Mouse (Mus musculus) testis, adult 10 weeks (tissue): ENCODE data around the gene Homez. TPM values are rescaled to one million over a fixed set of nuclear protein-coding genes. Genes with fewer than 3 reads are reported as not detected.

Source experiments
- polyA plus RNA-seq: library from polyadenylated mRNA; stranded (reverse); fragments of 350-450 nt; fragmentation: Illumina TruSeq; extraction: RNeasy Lipid Tissue Mini Kit (QIAGEN cat#74804); gene quantifications from one replicate; pipeline ENCODE4 v1.2.3, GENCODE M21; 2014; ENCODE audit warnings: low read depth, low replicate concordance

Gene Homez
- polyA plus RNA-seq, result 65.4 TPM

DNA sequence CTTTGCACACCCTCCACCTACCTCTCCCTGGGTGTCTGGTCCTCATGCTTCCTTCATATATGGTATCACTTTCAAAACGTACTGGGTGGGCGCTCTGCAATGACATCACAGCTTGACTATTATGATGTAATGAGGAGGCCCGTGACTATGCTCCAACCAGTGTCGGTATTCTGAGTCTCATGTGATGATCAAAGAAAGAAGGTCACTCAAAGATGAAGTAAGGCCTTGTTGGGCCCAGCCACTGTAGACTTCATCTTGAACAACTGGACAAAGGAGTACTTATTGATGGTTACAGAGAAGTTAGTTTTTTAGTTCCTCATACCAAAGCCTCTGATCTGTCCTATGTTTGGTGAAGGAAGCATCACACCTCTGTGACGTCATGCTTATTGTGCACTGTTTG, at the start of gene Homez:
TSS of gene Homez (minus strand) at position 101 of the 400 bp plus-strand sequence.

GRCm38 (mm10) chr14:54912886-54913285, 42.1 kb upstream of the Homez start, which contains the start of gene Slc22a17:
TSS of gene Slc22a17 (minus strand) at chr14:54913132.

GRCm38 (mm10) chr14:54892200-54892599, 21.4 kb upstream of the Homez start, which contains the start of gene Pabpn1:
TSS of gene Pabpn1 (plus strand) at chr14:54892500.

DNA sequence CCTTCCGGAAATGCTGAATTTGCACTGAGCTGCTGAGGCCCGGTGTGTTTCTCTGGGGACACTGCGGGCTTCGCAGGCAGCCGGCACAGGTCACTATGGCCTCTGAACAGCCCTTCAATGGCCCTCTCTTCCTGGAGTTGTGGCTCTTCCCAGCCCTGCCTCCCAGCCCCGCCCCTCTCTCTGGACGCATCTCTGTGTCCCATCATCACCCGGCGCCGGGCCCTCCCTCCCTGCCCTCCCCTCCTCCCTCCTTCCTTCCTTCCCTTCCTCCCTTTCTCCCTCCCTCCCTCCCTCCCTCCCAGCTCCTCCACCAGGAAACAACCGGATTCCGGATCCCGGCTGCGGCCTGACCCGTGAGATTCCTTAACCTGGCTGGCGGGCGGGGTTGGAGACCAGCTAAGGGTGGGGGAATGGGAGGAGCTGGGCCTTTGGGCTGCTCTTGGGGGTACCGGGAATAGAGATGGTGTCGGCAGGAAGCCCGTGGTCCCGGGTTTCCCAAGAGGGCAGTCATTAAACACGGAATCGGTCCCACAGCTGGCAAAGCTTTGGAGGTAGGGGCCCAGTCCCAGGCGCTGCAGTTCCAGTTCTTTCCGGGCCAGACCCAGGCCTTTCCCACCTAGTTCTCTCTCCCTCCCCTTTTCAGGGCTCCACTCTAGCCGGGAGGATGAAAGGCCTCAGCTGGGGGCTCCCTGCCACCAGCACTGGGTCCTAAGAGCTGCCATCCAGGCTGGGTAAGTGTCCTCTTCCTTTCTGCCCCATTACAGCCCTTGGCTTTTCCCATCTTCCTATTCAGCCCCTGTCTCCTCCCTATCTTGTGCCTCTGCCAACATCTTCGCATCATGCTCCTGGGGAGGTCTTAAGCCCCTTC, 12.6 kb upstream of the Homez start, which contains the start of the genes Bcl2l2 and Gm20521:
TSS of gene Bcl2l2 (plus strand) at position 224 of the 868 bp plus-strand sequence.
TSS of gene Gm20521 (plus strand) at position 288 of the 868 bp plus-strand sequence.

DNA sequence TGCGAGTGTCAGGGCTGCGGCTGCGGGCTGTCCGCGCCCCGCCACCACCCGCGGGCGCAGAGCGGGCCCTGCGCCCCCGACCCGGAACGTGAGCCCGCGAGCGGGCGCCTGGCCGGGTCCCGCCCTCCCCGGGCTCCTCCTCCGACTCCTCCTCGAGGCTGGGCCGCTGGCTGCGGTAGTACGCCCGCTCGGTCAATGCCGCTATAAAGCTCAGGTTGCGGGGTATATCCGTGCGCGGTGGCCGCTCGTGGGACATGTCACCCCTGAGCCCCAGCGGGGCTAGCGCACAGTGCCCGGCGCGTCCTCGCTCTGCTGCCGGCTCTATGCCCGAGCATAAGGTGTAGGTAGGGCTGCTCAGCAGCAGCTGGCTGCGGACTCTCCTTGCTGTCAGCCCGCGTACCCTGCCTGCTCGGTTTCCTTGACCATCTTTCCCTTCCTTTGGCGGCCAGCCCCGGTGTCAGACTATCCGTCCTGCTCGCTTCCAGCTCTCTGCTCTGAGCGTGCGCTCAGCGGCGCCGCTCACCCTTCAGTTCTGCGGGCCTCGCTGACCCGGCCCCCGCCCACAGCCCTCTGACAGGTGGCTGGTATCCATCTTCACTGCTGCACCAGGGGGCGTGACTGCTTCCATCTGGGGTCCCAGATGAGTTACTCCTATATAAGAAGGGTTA, 6.4 kb upstream of the Homez start, which contains the start of gene Ppp1r3e:
TSS of gene Ppp1r3e (minus strand) at position 503 of the 668 bp plus-strand sequence.

GRCm38 (mm10) chr14:54813991-54814390, 56.8 kb downstream of the Homez start, which contains the start of gene Rnf212b:
TSS of gene Rnf212b (plus strand) at chr14:54814141.

Other genes with a start within 250 kb of the Homez start
- not detected for gene Psmb11, start 249.5 kb downstream of the Homez start, polyA plus RNA-seq
- gene Gm17606, start 230.0 kb downstream of the Homez start, polyA plus RNA-seq, result not detected
- gene Cdh24, start 229.6 kb downstream of the Homez start, polyA plus RNA-seq, result 1.3 TPM
- 10.9 TPM for gene 1700123O20Rik, start 184.7 kb downstream of the Homez start, polyA plus RNA-seq
- gene Acin1, start 184.0 kb downstream of the Homez start, polyA plus RNA-seq, result 219 TPM
- not detected for gene Gm29776, start 172.1 kb downstream of the Homez start, polyA plus RNA-seq
- gene Cebpe, start 158.8 kb downstream of the Homez start, polyA plus RNA-seq, result not detected
- 8.5 TPM for gene Slc7a8, start 89.0 kb downstream of the Homez start, polyA plus RNA-seq
- 12.4 TPM for gene Rnf212b, start 56.8 kb downstream of the Homez start, polyA plus RNA-seq
- 3.7 TPM for gene Ppp1r3e, start 6.6 kb upstream of the Homez start, polyA plus RNA-seq
- gene Bcl2l2, start 12.4 kb upstream of the Homez start, polyA plus RNA-seq, result 9.3 TPM
- gene Gm20521, start 12.5 kb upstream of the Homez start, polyA plus RNA-seq, result not detected
- gene Pabpn1, start 21.5 kb upstream of the Homez start, polyA plus RNA-seq, result 155 TPM
- gene Slc22a17, start 42.2 kb upstream of the Homez start, polyA plus RNA-seq, result 0.43 TPM
- gene Efs, start 55.2 kb upstream of the Homez start, polyA plus RNA-seq, result not detected
- gene Il25, start 61.7 kb upstream of the Homez start, polyA plus RNA-seq, result not detected
- gene Cmtm5, start 65.3 kb upstream of the Homez start, polyA plus RNA-seq, result not detected
- 0.03 TPM for gene Myh6, start 96.0 kb upstream of the Homez start, polyA plus RNA-seq
- not detected for gene Gm17428, start 106.0 kb upstream of the Homez start, polyA plus RNA-seq
- not detected for gene Myh7, start 123.7 kb upstream of the Homez start, polyA plus RNA-seq
- gene Ngdn, start 144.5 kb upstream of the Homez start, polyA plus RNA-seq, result 3.7 TPM
- 0.97 TPM for gene Zfhx2, start 221.4 kb upstream of the Homez start, polyA plus RNA-seq
- gene Thtpa, start 223.8 kb upstream of the Homez start, polyA plus RNA-seq, result 2.9 TPM
- 0.48 TPM for gene Ap1g2, start 235.6 kb upstream of the Homez start, polyA plus RNA-seq
- 2.7 TPM for gene Jph4, start 246.0 kb upstream of the Homez start, polyA plus RNA-seq